Mouse (Mus musculus) NIH3T3 (cell line): ENCODE measurements at regions not wholly inside any gene's neighbourhood (a gene's known extent, or its start where the extent isn't known, plus 50 kb on each side); places are given as distances from the start of the nearest gene placed in this dataset.

Experiments used
- DNase-seq: peaks from one replicate; pipeline ENCODE4 v3.0.0-alpha.2; 2012; ENCODE audit warnings: low read depth

DNA sequence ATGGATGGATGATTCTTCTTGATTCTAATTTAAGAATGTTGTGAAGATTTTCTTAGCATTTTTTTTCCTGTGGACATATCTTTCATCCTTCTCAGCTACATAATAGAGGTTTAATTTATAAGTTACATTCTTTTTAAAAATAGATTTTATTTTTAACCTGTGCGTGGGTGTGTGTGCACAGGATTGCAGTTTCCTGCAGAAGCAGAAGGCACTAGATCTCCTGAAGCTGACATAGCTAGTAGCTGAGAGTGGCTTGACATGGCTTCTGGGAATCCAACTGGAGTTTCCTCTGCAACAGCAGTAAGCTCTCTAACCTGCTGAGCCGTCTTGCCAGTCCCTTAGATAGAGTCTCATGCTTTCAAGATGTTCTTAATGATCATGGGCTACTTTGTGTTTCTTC, 377.5 kb downstream of the Lrriq3 start:
- no peak for DNase-seq

DNA sequence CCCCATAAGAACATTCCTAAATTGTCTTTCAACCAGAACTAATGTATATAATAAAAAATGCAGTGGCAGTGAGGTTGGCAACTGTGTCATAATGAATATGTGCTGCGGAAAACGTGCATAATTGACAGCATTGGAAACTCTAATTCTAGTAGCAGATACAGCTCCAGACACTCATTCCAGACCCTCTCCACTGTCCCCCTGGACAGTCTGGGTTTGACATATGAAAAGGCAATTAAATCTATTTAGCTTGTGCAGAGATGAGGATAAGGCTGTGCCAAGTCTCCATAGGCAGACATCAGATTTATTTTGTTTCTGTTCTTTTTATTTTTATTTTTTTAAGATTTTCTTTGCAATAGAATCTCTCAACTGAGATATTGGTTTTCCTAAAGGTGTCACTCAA, 392.3 kb downstream of the Lrriq3 start:
- DNase-seq, result no peak

DNA sequence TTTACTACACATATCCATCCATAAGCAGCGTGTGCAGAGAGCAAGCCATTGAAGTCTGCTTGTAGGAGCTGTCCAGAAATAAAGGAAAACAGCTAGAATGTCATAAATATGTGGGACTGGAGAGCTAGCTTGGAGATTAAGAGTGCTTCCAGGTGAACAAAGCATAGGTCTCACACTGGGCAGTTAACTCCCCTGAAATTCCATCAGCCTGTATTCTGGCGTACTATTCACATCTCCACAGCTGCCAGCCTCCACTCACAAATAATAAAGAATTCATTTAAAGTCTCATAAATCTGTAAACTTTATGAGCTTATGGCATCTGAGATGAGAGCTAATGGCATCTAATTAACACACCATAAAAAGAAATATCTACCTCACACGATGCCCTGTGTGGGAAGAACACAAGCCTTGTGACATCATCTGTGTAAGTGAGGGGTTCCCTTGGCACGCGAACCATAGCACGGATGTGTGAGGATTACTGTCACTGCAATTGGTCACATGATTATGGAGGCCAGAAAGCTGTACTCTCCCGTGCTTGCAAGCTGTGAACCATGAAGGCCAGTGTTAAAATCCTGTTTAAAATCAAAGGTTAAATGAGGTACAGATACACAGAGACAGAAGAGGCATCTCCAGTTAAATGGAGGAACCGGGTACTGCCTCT, 394.8 kb downstream of the Lrriq3 start:
- no peak for DNase-seq

DNA sequence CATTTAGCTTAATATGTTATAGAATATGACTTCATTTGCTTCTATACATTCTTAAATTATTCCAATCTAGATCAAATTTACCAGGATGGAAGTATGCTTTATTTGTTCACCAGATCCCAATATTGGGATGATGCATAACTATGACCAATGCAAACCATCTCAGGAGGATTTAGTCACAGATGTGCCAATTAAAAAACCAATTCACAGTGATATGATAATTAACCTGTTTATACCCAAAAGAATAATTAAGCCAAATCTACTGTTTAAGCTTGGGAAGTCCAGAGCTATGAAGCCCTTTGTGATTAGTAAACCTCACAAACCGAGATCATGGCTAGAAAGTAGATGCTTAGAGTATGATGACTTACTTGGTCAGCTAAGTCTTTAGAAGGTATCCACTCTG, 397.4 kb downstream of the Lrriq3 start:
- no peak for DNase-seq

DNA sequence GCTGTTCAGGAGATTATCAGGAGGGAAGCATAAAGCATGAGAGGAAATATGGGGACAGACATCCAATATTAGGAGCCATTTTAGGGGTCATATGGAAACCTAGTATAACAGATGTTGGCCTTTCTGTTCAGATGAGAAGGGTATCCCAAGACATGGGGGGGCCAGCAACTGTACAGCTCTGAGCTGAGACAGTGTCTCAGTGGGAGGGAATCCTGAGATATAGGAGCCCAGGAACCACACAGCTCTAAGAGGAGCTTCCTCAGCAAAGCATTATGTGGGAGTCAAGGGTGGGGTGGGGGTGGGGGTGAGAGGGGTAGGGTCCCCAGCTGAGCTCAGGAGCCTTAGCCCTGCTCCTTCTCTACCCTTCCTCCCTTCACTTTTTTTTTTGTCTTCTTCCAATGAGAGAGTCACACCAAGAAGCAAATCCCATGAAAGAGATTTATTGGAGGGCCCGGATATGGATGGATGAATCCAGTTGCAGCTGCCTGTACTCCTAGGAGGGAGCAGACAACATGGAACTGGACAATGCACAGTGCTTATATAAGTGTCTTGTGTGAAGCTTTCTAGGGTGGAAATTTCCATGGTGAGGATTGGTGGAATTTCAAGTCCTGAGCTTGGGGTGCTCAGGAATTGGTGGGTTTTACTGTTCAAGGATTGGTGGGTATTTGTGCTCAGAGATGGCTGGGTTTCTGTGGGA, 417.1 kb downstream of the Lrriq3 start:
- DNase-seq, result no peak

DNA sequence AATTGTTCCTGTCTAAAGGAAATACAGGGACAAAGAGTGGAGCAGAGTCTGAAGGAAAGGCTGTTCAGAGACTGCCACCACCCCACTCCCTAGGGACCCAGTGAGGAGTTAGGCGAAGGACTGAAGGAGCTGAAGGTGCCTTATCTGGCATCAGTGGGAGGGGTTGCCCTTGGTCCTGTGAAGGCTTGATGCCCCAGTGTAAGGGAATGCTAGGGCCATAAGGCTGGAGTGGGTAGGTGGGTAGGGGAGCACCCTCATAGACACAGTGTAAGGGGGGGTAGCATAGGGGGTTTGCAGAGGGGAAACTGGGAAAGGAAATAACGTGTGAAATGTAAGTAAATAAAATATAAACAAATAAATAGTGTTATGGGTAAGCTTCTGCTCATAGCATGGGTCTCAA, 420.7 kb downstream of the Lrriq3 start:
- no peak for DNase-seq

DNA sequence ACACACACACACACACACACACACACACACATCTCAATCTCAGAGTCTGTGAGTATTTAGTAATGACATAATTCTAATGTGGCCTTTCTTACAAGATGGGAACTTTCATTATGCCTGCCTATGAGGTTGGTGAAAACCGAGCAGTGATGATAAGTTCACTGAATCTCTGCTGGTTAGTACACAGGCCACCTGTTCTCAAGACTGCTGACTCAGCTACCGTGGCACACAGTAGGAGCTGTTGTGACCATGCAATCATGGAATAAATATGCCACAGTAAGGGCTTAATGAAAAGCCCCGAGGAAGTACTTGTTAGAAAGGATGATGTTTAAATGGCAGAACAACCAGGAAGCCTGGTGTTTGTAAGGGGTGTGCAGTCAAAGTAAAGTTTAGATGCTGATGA, 436.1 kb downstream of the Lrriq3 start:
- DNase-seq, result no peak

DNA sequence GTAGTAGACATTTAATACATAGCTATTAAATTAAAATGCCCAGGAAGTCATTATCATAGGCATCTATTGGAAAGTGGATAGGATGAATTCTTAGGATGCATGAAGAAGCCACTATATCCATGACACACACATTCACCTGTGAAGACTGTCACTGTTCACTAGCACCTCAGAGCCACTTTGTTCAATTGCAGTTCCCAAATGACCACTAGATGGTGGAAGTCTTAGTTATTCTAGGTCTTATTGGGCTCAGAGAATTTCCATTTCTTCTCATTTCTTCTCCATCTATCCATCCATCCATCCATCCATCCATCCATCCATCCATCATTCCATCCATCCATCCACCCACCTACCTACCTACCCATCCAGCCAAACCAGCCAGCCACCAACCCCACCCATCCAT, 437.6 kb downstream of the Lrriq3 start:
- peak; percentile 6 for DNase-seq

DNA sequence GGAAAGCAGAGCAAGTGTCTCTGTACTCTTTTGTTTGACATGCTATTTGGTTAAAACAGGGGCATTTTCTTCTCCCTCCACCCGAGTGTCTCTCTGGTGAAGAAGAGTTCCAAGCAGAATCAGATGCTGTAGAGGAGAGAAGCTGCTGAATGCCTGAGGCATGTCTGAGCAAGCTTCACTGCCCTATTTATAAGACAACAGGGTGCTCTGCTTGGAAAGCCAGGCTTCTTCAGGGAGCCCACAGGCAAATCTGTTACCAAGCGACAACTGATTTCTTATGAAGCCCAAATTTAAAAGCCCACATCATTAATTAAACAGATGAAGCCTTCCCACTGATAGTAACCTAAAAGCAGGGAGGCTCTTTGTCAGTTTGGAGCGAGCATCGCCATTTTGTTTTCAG, 438.8 kb downstream of the Lrriq3 start:
- no peak for DNase-seq

DNA sequence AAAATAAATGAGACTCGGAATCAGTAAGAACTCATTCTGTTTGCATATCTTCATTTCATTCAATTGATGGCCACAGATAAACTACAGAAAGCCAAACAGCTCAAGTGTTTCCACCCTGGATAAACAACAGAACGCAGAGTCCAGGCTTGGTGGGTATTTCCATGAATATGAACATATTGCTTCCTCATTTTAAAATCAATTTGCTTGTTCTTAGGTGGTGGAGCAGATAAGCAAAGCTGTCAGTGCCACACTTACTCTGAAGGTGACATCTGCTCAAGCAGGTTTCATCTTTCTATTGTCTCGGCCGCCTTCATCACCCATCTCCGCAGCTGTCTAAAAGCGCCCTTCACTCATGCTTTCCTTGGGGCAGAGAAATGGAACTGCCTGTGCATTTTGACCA, 455.0 kb downstream of the Lrriq3 start:
- DNase-seq, result no peak

DNA sequence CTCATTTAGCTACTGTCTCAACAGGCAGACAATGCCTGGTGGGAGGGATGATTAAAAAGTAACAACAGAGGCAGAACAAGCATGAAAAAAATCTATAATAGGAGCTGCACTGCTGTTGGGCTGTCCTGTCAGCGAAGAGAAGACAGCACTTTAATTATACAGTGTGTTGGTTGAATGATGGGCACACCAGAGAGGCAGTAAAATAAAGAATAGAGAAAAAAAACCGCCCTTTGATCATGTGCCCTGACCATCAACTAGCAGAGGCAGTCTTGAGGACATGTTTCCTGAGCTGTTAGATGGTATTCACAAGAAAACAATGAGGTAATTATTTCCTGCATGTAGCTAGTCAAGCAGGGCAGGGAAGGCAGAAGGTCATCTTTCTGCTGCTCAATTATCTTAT, 483.9 kb downstream of the Lrriq3 start:
- DNase-seq, result no peak

DNA sequence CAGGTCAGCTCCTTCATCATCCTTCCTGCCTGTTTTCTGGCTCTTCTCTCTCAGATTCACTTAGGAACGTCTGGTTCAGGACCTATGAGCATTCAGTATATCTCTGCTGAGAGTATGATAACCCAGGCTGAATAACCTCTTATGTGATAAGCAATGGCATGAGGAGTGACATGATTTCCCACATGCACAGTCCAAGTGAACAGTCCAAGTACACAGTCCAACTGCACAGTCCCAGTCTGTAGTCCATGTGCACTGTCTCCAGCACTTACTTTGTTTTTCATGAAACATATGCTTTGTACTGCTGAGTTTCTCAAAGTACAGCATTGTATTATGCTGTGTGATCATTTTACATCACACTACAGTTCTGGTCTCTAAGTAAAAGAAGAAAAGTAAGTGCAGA, 510.8 kb downstream of the Lrriq3 start:
- DNase-seq, result no peak
